Mouse (Mus musculus) stomach, embryonic 15.5 days (tissue): Measurements from ENCODE around the gene Gm20721. TPM values are rescaled to one million over a fixed set of nuclear protein-coding genes. Genes with fewer than 3 reads are reported as not detected.
"Not testable (repeated sequence)": the region's sequence is repeated elsewhere in the genome, so short reads cannot be mapped to it uniquely, and the experiment has no call there.

Experiments
- ATAC-seq: fragments of 200-750 bp; cut with Nextera tagmentation; 2 replicates; pipeline ENCODE4 v1.8.0; 2017; ENCODE audit warnings: low read depth, moderate number of reproducible peaks, moderate TSS enrichment; ENCODE audit not compliant: insufficient read depth, low FRiP score
- H3K27ac ChIP-seq: fragments of 300-500 bp; sonication (generic); 2 replicates; pipeline ENCODE4 v1.5.1; 2015; ENCODE audit warnings: mild to moderate bottlenecking, inconsistent platforms
- H3K27me3 ChIP-seq: fragments of 300-500 bp; sonication (generic); replicated peaks from 2 replicates; pipeline ENCODE4 v1.6.1; 2015; ENCODE audit warnings: inconsistent platforms
- H3K36me3 ChIP-seq: fragments of 300-500 bp; sonication (generic); 2 replicates; pipeline ENCODE4 v1.6.1; 2015; ENCODE audit warnings: inconsistent platforms
- H3K4me1 ChIP-seq: fragments of 300-500 bp; sonication (generic); 2 replicates; pipeline ENCODE4 v1.6.1; 2015; ENCODE audit warnings: inconsistent platforms
- H3K4me2 ChIP-seq: fragments of 300-500 bp; sonication (generic); 2 replicates; pipeline ENCODE4 v1.6.1; 2015; ENCODE audit warnings: mild to moderate bottlenecking, inconsistent platforms
- H3K4me3 ChIP-seq: fragments of 300-500 bp; sonication (generic); replicated peaks from 2 replicates; pipeline ENCODE4 v1.5.1; 2015; ENCODE audit warnings: inconsistent platforms
- H3K9ac ChIP-seq: fragments of 300-500 bp; sonication (generic); 2 replicates; pipeline ENCODE4 v1.6.1; 2015; ENCODE audit warnings: inconsistent platforms
- H3K9me3 ChIP-seq: fragments of 300-500 bp; sonication (generic); 2 replicates; pipeline ENCODE4 v1.6.1; 2016; ENCODE audit warnings: inconsistent platforms
- WGBS: fragments of 180-500 bp; shearing (Covaris S2); methylation state at CpG from one replicate; pipeline ENCODE4 v1.1.7; 2015; 5-methylcytosine and 5-hydroxymethylcytosine counted together
- polyA plus RNA-seq: library from polyadenylated mRNA; unstranded; fragments of >200 nt; fragmentation: Nextera tagmentation; extraction: Ambion mirVana; gene quantifications from 2 replicates; pipeline ENCODE4 v1.2.1, GENCODE M21; 2015

The Gm20721 gene
- polyA plus RNA-seq, 1 experiment from 2014 or later = 37.5 TPM

- Histone ChIP-seq H3K27me3 (no peaks in the 10 kb centered on the region), H3K36me3 (no peaks in the 10 kb centered on the region), H3K9me3 (no peaks in the 10 kb centered on the region), H3K27ac (peak overlapping the region; percentile 98), H3K9ac (peak overlapping the region; percentile 97; the same call in 1 of the 2 replicates), H3K4me3 (peak overlapping the region; percentile 95), H3K4me1 (peaks cover 14% of the 10 kb centered on the region), H3K4me2 (peak overlapping the region; percentile 74)
- ATAC-seq = peak; percentile 5; the same call in 1 of the 2 replicates
- 39% methylated on average over 58 of the region's 58 CpGs for WGBS
Observed at GRCm38 (mm10) chr2:174328926-174329662, 17.4 kb downstream of the Gm20721 start.

DNA sequence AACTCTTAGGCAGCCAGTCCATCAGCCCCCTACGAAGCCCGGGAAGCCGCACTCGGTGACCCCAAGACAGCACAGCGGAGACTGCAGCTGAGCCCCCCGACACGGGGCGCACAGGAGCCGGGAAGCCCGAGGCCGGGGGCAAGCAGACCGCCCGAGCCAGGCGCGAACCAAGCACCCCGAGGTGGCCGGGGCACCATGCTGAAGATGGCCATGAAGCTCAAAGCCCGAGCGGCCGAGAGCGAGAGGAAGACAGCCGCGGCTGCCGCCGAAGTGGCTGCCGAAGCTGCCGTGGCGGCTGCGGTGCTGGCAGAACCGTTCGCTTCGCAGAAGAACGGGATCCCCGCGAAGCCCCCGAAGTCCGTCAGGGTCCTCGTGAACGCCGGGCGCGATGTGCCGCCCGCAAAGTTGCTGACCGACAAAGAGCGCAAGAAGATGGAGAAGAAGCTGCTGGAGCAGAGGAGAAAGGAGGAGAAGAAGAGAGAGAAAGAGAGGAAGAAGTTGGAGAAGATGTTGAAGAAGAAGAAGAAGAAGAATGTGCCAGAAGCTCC is 18.1 kb downstream of the Gm20721 start:
- peak overlapping the region; percentile 98 for H3K27ac ChIP-seq
- H3K36me3 ChIP-seq = no peaks in the 10 kb centered on the region
- 37% methylated on average over 46 of the region's 46 CpGs for WGBS
- ATAC-seq = no peak
- no peaks in the 10 kb centered on the region for H3K27me3 ChIP-seq
- H3K4me1 ChIP-seq = peaks cover 7% of the 10 kb centered on the region
- H3K9ac ChIP-seq = peak overlapping the region; percentile 44
- H3K4me2 ChIP-seq = peak overlapping the region; percentile 74
- peak overlapping the region; percentile 95 for H3K4me3 ChIP-seq
- no peaks in the 10 kb centered on the region for H3K9me3 ChIP-seq

DNA sequence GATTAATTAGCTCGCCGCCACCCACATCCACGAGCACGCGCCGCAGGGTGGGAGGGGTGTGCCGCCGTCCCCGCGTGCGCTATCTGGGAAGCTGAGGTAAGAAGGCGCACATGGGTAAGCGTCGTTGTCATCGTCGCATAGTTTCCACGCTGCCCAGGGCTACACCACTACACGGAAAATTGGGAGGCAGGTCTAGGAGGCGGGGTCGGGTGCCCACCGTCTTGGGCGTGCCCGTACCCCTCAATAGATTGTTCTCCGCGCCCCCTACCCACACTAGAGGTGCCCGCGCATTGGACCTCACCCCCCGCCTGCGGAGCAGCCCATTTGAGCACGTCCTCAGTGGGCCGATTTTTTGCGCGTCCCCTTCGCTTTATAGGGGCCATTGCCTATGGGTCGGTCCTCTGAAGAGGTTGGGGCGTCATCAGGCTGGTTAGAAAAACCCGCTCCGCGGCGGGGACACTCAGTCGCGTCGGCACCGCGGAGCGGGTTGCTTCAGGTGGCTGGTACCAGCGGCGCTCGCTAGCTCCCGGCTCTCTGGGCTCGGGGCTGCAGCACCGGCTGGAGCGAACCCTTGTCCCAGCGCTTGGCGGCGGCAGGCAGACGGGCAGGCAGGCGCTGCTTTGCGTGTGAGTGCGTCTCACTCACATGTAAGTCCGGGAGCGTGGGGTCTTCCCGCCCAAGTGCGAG is 19.1 kb downstream of the Gm20721 start:
- Histone ChIP-seq H3K9ac (peak overlapping the region; percentile 44), H3K4me1 (peaks cover 4% of the 10 kb centered on the region), H3K36me3 (no peaks in the 10 kb centered on the region), H3K4me2 (peak overlapping the region; percentile 74), H3K4me3 (peak overlapping the region; percentile 95), H3K27me3 (no peaks in the 10 kb centered on the region), H3K9me3 (no peaks in the 10 kb centered on the region), H3K27ac (peak overlapping the region; percentile 74)
- 51% methylated on average over 64 of the region's 64 CpGs for WGBS
- peak; percentile 28 for ATAC-seq

GRCm38 (mm10) chr2:174326481-174326880 is 20.0 kb downstream of the Gm20721 start:
- H3K9ac ChIP-seq = no peak overlapping the region
- WGBS = 65% methylated on average over 8 of the region's 8 CpGs

DNA sequence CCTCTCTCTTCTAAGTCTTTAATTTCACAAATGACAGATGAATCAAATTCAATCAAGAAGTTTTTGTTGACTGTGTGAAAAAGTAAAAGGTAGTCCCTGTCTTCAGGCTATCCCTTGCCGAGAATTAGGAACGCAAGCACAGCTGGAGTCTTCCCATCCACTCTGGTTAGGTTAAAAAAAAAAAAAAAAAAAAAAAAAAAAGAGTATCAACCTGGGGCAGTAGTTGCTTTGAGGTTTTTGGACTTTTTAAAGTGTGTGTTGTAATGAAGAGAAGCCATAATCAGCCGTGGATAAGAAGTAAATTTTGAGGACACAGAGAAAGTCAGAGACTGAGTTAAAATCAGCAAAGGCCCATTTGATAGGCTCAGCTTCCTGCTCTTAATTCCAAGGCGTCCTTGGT is 20.5 kb downstream of the Gm20721 start:
- H3K4me3 ChIP-seq = 0 out of 2 replicates have a peak overlapping the region, but pooled peaks have one; percentile 95
- H3K9me3 ChIP-seq = no peaks in the 10 kb centered on the region
- no peak overlapping the region for H3K9ac ChIP-seq
- H3K27me3 ChIP-seq = no peaks in the 10 kb centered on the region
- 72% methylated on average over 4 of the region's 4 CpGs for WGBS
- no peak overlapping the region for H3K27ac ChIP-seq
- ATAC-seq = no peak
- H3K4me2 ChIP-seq = peak overlapping the region; percentile 74; the same call in 1 of the 2 replicates
- peaks cover 4% of the 10 kb centered on the region for H3K4me1 ChIP-seq
- no peaks in the 10 kb centered on the region for H3K36me3 ChIP-seq

More at GRCm38 (mm10) chr2:174326481-174326880, 20.0 kb downstream of the Gm20721 start:
- H3K36me3 ChIP-seq = no peaks in the 10 kb centered on the region
- no peaks in the 10 kb centered on the region for H3K9me3 ChIP-seq
- no peaks in the 10 kb centered on the region for H3K27me3 ChIP-seq
- no peak overlapping the region for H3K27ac ChIP-seq
- peaks cover 4% of the 10 kb centered on the region for H3K4me1 ChIP-seq
- H3K4me3 ChIP-seq = peak overlapping the region; percentile 95
- ATAC-seq = no peak
- peak overlapping the region; percentile 74 for H3K4me2 ChIP-seq

- ATAC-seq = no peak
- Histone ChIP-seq H3K4me3 (no peak overlapping the region), H3K4me1 (peaks cover 5% of the 10 kb centered on the region; the same call in 1 of the 2 replicates), H3K36me3 (no peaks in the 10 kb centered on the region), H3K9me3 (no peaks in the 10 kb centered on the region), H3K9ac (no peak overlapping the region), H3K27me3 (no peaks in the 10 kb centered on the region), H3K4me2 (no peak overlapping the region), H3K27ac (no peak overlapping the region)
- 82% methylated on average over 9 of the region's 9 CpGs for WGBS
Observed at GRCm38 (mm10) chr2:174316661-174317060, 29.9 kb downstream of the Gm20721 start.

DNA sequence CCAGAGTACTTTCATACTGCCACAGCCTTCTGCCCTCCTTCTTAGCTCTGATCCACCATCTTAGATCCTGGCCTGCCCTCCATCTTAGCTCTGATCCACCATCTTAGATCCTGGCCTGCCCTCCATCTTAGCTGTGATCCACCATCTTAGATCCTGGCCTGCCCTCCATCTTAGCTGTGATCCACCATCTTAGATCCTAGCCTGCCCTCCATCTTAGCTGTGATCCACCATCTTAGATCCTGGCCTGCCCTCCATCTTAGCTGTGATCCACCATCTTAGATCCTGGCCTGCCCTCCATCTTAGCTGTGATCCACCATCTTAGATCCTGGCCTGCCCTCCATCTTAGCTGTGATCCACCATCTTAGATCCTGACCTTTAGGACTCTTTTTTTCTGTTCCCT is 31.1 kb downstream of the Gm20721 start:
- H3K27ac ChIP-seq, H3K4me3 ChIP-seq, H3K27me3 ChIP-seq, H3K9ac ChIP-seq, H3K4me2 ChIP-seq, ATAC-seq, H3K4me1 ChIP-seq, H3K36me3 ChIP-seq, H3K9me3 ChIP-seq: not testable (repeated sequence)

- Histone ChIP-seq H3K4me1 (peaks cover 5% of the 10 kb centered on the region; the same call in 1 of the 2 replicates), H3K36me3 (no peaks in the 10 kb centered on the region), H3K9me3 (no peaks in the 10 kb centered on the region), H3K9ac (no peak overlapping the region), H3K4me2 (no peak overlapping the region), H3K4me3 (no peak overlapping the region), H3K27ac (0 out of 2 replicates have a peak overlapping the region, but pooled peaks have one; percentile 21), H3K27me3 (no peaks in the 10 kb centered on the region)
- ATAC-seq = peak; percentile 52
- 59% methylated on average over 2 of the region's 2 CpGs for WGBS
Observed at GRCm38 (mm10) chr2:174312661-174313060, 33.9 kb downstream of the Gm20721 start.

DNA sequence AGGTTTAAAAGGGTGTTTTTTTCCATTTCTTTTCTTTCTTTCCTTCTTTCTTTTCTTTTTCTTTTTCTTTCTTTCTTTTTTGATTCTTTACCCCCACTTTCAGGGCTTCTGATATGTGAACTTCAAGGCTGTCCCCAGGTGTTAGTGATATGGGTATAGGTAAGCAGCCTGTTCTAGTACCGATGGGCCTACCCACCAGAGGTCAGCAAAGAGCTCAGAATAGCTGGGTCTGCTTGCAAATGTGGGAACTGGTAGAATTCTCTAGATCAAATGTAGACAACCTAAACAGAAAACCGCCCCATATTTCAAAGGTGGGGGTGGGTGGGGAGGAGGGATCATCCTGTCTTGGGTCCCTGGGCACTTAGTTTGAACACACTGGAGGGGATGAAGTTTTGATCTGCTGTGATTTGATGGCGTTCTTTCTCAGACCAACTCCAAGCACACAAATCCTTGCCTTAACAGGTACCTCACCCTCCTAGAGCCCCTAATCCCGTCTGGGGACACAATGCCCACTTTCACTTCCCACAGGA is 34.3 kb downstream of the Gm20721 start:
- no peak overlapping the region for H3K4me2 ChIP-seq
- 0 out of 2 replicates have a peak overlapping the region, but pooled peaks have one; percentile 21 for H3K27ac ChIP-seq
- 22% methylated on average over 4 of the region's 4 CpGs for WGBS

DNA sequence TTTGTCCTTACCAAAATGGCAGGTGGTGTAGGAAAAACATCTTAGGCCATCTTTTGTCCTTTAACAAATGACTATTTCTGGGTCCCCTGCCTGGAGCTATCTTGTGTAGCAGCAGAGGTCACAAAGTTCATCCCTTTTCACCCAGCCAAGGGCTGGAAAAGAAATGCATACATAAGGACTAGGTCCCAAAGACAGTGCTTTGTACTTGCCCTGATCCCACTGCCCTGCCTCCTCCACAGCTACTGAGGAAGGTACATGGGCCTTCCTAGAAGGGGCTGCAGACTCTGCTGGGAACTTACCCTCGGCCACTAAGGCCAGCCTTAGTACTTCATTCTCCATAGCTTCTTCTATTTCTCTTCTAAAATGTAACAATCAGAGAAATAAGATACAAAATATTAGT is 34.9 kb downstream of the Gm20721 start:
- H3K9ac ChIP-seq = no peak overlapping the region
- H3K36me3 ChIP-seq = no peaks in the 10 kb centered on the region
- no peaks in the 10 kb centered on the region for H3K9me3 ChIP-seq
- H3K4me3 ChIP-seq = no peak overlapping the region
- 86% methylated on average over 1 of the region's 1 CpGs for WGBS
- no peak overlapping the region for H3K4me2 ChIP-seq
- no peak overlapping the region for H3K27ac ChIP-seq
- ATAC-seq = no peak
- peaks cover 5% of the 10 kb centered on the region; the same call in 1 of the 2 replicates for H3K4me1 ChIP-seq
- H3K27me3 ChIP-seq = no peaks in the 10 kb centered on the region

More for the DNA sequence above, 34.3 kb downstream of the Gm20721 start:
- H3K36me3 ChIP-seq = no peaks in the 10 kb centered on the region
- ATAC-seq = peak; percentile 72
- H3K4me1 ChIP-seq = peaks cover 5% of the 10 kb centered on the region; the same call in 1 of the 2 replicates
- H3K4me3 ChIP-seq = no peak overlapping the region
- no peaks in the 10 kb centered on the region for H3K27me3 ChIP-seq
- H3K9ac ChIP-seq = no peak overlapping the region
- no peaks in the 10 kb centered on the region for H3K9me3 ChIP-seq

GRCm38 (mm10) chr2:174310913-174311514 is 35.5 kb downstream of the Gm20721 start:
- Histone ChIP-seq H3K4me1 (peaks cover 5% of the 10 kb centered on the region; the same call in 1 of the 2 replicates), H3K9me3 (no peaks in the 10 kb centered on the region), H3K4me2 (no peak overlapping the region), H3K9ac (no peak overlapping the region), H3K4me3 (no peak overlapping the region), H3K36me3 (no peaks in the 10 kb centered on the region), H3K27me3 (no peaks in the 10 kb centered on the region), H3K27ac (no peak overlapping the region)
- WGBS = 11% methylated on average over 7 of the region's 7 CpGs
- ATAC-seq = 0 out of 2 replicates have a peak, but pooled peaks have one; percentile 38
